Mouse (Mus musculus): ENCODE results near the gene Nfkbid.

Gene Nfkbid

GRCm38 (mm10) chr7:30429327-30429726 is 7.8 kb downstream of the Nfkbid start:
- no peak for DNase-seq (ENCODE audit: low read depth, low spot score)

DNA sequence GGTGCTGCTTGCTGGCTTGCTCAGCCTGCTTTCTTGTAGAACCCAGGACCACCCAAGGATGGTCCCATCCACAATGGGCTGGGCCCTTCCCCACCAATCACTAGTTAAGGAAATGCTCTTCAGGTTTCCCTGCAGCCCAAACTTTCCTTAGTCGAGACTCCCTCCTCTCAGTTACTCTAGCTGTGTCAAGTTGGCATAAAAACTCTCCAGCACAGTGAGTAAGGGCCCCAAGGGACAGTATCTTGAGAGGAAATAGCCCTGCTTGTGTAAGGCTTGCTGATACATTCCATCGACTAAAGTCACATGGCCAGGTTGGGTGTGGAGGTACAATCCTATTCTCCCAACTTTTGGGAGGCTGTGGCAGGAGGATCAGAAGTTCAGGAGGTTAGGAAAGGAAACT is 8.7 kb downstream of the Nfkbid start:
- no peak for DNase-seq (ENCODE audit: low read depth, low spot score)

DNA sequence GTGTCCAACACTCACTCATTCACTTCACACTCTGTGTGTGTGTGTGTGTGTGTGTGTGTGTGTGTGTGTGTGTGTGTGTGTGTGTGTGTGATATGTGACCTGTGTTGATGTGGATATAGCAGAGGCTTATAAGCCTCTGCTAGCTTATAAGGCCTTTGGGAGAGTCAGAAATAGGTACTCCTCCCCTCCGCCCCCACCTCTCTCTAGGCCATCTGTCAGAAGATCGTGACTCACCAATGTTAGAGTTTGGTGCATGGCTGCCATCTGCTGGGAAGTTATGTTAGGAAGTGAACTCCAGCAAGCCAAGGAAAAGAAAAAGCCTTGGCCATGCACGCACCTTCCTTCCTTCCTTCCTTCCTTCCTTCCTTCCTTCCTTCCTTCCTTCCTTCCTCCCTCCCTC is 10.3 kb downstream of the Nfkbid start:
- peak; percentile 86 for DNase-seq (ENCODE audit: low read depth, low spot score)

DNA sequence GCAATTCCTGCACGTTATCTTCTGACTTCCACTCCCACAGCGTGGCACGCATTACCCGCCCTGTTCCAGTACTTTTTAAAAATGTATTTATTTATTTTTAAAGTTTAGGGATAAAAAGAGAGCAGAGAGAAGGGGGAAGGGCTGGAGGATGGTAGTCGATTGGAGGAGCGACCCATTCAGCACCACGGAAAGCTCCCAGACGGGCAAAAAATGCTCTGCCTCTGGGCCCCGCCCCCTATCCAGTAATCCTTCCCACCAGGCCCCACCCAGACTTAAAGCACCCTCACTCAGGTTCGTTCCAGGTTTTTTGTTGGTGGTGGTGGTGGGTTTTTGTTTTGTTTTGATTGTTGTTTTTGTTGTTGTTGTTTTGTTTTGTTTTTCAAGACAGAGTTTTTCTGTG is 12.7 kb downstream of the Nfkbid start:
- no peak for DNase-seq (ENCODE audit: low read depth, low spot score)

GRCm38 (mm10) chr7:30434701-30435100 is 13.2 kb downstream of the Nfkbid start:
- no peak for DNase-seq (ENCODE audit: low read depth, low spot score)

DNA sequence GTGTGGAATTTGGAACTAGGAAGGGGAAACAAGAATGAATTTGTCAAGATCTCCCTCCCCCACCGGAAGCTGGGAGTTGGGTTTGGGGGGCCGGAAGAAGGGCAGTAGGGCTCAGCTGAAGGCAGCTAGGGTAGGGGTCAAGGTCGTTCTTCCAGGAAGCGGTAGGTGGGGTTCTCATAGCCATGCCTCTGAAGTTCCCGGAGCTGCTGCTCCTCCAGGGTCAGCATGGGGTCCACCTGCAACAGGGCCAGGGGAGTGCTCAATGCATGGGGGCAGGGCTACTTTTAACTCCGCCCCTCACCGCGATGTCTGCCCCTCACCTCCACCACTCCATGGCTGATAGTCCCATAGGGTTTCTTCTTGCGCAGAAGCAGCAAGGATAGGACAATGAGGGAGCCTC is 13.6 kb downstream of the Nfkbid start:
- DNase-seq (ENCODE audit: low read depth, low spot score), result no peak

DNA sequence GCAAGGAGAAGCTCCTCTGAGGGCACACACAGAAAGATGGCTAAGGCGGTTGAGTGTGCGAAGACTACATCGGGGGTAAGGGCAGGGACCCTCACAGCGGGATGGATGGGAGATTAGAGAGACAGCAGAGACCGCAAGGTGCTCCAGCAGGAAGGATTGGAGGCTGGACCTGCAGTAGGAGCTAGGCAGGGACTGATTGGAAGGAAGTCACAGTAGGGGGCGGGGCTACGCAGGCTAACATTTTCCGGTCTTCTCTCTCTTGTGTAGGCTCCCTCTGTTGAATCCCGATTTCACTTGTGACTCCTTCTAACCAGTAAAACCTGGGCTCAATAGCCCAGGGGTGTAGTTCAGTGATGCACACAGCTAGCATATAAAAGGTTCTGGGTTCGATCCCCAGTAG is 15.3 kb downstream of the Nfkbid start:
- DNase-seq (ENCODE audit: low read depth, low spot score), result no peak

GRCm38 (mm10) chr7:30439734-30440133 is 18.2 kb downstream of the Nfkbid start:
- DNase-seq (ENCODE audit: low read depth, low spot score), result peak; percentile 52

GRCm38 (mm10) chr7:30440697-30441096 is 19.2 kb downstream of the Nfkbid start:
- peak; percentile 68 for DNase-seq (ENCODE audit: low read depth, low spot score)

DNA sequence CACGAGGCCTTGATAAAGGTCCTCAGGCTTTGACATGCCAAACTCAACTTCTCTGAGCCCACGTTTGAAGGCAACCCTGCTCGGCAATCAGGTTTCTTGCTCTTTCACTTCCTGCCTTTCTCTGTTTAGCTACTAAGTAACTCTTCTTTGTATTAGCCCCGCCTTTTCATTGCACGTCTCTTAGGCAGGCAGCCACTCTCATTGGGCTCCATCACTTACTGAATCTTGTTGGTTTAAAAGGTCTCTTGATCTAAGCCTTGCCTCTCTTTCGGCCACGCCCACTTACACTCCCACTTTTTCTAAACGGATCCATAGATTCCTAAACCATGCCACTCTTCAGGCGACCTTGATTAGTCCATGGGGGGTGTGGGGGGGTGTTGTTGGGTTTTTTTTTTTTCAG is 22.2 kb downstream of the Nfkbid start:
- DNase-seq (ENCODE audit: low read depth, low spot score), result peak; percentile 56

DNA sequence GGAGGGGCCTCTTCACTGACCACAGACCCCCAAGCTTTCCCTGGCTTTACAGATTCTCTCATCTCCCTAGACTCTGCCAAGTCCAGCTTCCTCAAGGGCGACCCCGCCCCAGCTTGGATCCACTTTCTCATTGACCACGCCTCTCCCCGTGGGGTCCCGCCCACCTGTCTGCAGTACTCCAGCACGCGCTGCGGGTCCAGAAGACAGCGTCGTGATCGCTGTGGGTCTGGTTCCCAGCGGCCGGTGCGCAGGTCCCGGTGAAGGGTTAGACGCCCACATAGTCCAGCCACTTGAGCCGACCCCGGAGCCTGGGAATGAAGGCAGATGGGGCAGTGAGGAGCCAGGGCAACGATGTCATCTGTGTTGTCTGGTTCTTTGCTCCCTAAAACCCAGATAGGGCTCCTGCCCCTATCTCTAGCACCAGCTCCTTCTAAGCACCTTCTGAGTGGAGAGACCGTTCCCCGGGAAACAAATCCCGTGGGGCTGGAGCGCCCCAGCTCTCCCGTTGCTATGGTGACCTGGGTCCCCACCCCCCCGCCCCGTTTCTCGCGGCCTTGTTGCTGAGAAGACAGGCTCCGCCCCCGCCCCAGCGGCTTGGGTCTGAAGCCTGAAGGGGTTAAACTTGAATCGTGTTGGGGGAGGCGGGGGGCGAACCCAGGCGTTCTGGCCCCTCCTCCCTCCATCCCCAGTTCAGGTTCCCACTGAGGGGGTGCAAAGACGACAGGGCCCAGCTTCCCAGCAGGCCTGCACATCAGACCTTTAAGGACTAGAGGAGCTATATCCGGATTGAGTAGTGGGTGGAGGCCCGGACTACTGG is 22.8 kb downstream of the Nfkbid start:
- peak; percentile 53 for DNase-seq (ENCODE audit: low read depth, low spot score)

DNA sequence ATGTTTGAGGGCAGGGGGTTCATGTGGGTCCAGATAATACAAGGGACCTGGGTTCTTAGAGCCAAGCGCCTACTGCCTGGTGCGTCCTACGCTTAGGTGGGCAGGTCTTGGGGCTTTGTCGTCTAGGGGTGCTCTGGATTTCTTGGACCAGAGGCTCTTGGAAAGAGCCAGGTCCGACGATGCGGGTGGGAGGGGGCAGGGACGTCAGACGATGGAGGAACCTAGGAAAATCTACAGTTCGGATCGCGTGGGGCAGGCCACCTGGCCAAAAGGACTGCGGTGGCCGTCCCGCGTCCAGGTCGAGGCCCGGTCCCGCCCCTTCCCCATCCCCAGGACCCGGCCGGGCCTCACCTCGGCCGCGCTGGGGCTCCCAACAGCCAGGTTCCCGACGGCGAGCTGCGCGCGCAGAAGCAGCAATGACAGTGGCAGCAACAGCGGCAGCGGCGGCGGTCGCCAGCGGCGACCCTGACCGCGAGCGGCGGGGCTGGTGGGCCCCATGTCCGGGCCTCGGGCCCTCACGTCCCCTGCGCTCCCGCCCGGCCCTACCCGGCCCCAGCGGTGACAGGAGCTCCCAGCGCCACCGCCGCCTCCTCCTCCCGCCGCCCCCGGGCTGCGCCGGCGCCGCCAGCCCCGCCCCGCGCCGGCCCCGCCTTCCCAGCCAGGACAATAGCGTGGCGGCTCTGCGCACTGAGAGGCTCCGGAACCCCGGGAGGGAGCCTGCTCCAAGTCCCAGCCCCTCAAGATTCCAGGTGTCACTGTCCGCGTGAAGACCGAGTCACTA is 23.6 kb downstream of the Nfkbid start, which contains the start of gene Aplp1:
Gene Aplp1 (minus strand): TSS at position 565 of the 781 bp plus-strand sequence.
- DNase-seq (ENCODE audit: low read depth, low spot score), result peak; percentile 69

DNA sequence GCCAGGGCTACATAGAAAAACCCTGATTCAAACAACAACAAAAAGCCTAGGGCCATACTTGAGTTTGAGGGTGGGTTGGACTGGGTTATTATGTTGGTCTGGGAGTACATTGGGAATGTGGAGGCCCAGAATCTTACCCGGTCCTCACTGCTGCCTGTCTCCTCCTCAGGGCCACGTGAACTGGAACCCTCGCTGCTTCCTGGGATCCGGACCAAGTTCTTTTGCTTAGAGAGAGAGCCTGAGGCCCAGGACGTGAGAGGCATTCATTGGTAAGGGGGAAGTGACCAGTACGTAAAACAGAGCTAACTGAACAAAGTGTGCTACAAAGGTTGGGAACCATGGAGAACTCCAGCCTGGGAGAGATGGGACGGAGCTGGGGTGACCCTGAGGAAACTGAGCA is 28.7 kb downstream of the Nfkbid start:
- no peak for DNase-seq (ENCODE audit: low read depth, low spot score)

DNA sequence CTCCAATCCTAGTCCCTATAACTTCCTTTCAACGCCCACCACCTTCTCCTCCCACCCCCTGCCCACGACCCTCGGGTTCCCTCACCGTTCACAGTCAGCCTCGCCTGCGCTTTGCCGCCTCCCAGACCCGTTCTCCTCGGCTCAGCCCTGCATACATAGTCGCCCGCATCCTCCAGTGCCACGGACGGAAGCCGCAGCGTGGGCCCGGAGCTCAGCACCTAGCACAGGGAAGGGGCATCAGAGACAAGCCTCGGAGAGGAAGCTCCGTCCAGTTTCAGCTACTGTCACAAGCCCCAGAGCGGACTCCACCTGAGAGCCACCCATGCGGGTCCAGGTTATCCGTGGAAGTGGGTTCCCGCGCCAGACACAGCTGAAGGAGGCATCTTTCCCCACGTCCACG is 31.8 kb downstream of the Nfkbid start:
- DNase-seq (ENCODE audit: low read depth, low spot score), result peak; percentile 38

GRCm38 (mm10) chr7:30453766-30454165 is 32.2 kb downstream of the Nfkbid start:
- peak; percentile 82 for DNase-seq (ENCODE audit: low read depth, low spot score)

- no peak for DNase-seq (ENCODE audit: low read depth, low spot score)
Observed at GRCm38 (mm10) chr7:30454259-30454658, 32.7 kb downstream of the Nfkbid start.

GRCm38 (mm10) chr7:30456487-30456886 is 35.0 kb downstream of the Nfkbid start:
- DNase-seq (ENCODE audit: low read depth, low spot score), result no peak

- DNase-seq (ENCODE audit: low read depth, low spot score), result no peak
Observed at GRCm38 (mm10) chr7:30456911-30457628, 35.5 kb downstream of the Nfkbid start.

GRCm38 (mm10) chr7:30457629-30458330 is 36.2 kb downstream of the Nfkbid start, which contains the start of the genes Kirrel2 and Nphs1:
Gene Kirrel2 (minus strand): TSS chr7:30457690.
Gene Nphs1 (plus strand): TSS chr7:30458315.
- no peak for DNase-seq (ENCODE audit: low read depth, low spot score)

GRCm38 (mm10) chr7:30459484-30459883 is 38.0 kb downstream of the Nfkbid start:
- no peak for DNase-seq (ENCODE audit: low read depth, low spot score)

GRCm38 (mm10) chr7:30463568-30463967 is 42.0 kb downstream of the Nfkbid start:
- no peak for DNase-seq (ENCODE audit: low read depth, low spot score)

Data from CD4-positive helper T cell, adult 2 months (primary cell).